Mouse (Mus musculus) ES-Bruce4 (cell line): ENCODE data around the gene Slc7a11.

ENCODE experiments used
- CTCF ChIP-seq: IDR thresholded peaks from one replicate; pipeline ENCODE4 v1.8.1; 2011; ENCODE audit warnings: low read depth, low read length
- EP300 ChIP-seq: IDR thresholded peaks from 2 replicates; pipeline ENCODE4 v1.6.1; 2011; ENCODE audit warnings: low read depth, low read length; ENCODE audit not compliant: insufficient read depth
- POLR2A ChIP-seq: IDR thresholded peaks from one replicate; pipeline ENCODE4 v1.8.1; 2011; ENCODE audit warnings: low read length; ENCODE audit not compliant: insufficient read depth

- TF ChIP-seq CTCF (no peak), POLR2A (no peak), EP300 (no peak)
Observed at GRCm38 (mm10) chr3:49983429-49984268, 459.8 kb downstream of the Slc7a11 start.
